Mouse (Mus musculus): ENCODE results near the gene Pdpr.
A peak's percentile ranks its signal among the peaks of the same experiment; 100 is the strongest.
"Not testable (repeated sequence)": the region's sequence is repeated elsewhere in the genome, so short reads cannot be mapped to it uniquely, and the experiment has no call there.

Pdpr gene

GRCm38 (mm10) chr8:111093865-111094718, at the start of gene Pdpr:
Pdpr (plus strand) TSS chr8:111094630.
- DNase-seq, result peak; percentile 96

GRCm38 (mm10) chr8:111048694-111049093, 45.7 kb upstream of the Pdpr start:
- DNase-seq, result no peak

- no peak for DNase-seq
These were observed 45.3 kb upstream of the Pdpr start for GRCm38 (mm10) chr8:111049106-111049505.

DNA sequence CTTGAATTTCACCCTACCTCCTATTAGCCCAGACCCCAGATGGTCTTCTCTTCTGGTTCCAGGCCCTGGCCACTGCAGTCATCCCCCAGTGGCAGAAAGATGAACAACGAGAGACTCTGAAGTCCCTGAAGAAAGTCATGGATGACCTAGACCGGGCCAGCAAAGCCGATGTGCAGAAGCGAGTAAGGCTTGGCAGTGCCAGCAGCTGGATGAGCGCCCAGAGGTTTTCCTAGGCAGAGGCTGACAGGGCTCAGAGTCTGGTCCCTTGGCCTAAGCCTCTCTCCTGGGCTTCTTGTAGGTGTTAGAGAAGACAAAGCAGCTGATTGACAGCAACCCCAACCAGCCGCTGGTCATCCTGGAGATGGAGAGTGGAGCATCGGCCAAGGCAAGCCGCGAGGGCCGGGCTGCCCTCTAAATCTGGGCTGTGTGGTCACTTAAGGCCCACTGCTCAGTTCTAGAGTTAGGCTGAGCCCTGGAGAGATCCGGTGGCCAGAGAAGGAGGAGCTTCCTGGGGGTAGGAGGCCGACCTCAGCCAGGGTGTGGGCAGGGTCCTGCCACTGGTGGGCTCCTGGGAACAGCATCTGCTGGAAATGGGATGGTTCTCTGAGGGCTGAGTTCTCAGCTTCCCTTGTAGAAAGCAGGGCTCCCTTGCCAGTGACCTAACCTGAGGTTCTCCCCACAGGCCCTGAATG, 40.5 kb upstream of the Pdpr start:
- DNase-seq, result no peak

DNA sequence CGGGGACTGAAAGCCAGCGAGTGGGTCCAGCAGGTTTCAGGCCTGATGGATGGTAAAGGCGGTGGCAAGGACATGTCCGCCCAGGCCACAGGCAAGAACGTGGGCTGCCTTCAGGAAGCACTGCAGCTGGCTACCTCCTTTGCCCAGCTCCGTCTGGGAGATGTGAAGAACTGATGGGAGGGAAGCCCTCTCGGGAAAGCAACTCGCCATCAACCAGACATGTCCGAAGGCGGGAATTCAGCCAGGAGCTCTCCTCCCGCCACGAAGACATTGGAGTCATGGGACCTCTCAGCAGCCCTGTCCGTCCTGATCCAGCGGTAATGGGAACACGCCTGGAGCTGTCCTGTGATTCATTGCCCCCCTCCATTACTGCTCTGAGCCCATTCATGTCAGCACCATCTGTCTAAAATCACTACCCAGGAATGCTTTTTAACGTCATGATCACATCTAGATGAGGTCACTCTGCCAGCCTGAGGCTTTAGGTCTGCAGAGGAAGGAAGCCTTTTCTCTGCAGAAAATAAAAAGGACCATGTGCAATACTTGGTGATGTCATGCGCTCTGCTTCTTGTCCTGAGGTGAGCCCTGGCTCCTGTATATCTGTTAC, 39.3 kb upstream of the Pdpr start:
- no peak for DNase-seq

DNA sequence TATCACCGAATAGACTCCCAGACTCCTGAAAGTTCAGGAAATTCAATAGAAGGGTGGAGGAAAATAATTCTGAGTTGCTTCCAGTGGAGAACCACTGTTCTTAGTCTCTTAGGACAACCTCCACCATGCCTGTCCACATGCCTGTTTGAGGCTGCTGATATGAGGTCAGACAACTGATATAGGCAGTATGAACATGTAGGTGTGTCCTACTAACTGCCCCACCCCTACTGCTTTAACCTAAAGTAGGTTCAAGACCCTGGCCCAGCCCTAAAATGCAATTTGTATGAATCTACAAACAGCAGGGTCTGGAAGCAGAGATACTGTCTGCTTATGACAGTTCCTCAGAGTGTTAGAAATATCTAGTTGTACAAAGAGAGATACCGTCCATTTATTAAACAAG, 38.8 kb upstream of the Pdpr start:
- no peak for DNase-seq

DNA sequence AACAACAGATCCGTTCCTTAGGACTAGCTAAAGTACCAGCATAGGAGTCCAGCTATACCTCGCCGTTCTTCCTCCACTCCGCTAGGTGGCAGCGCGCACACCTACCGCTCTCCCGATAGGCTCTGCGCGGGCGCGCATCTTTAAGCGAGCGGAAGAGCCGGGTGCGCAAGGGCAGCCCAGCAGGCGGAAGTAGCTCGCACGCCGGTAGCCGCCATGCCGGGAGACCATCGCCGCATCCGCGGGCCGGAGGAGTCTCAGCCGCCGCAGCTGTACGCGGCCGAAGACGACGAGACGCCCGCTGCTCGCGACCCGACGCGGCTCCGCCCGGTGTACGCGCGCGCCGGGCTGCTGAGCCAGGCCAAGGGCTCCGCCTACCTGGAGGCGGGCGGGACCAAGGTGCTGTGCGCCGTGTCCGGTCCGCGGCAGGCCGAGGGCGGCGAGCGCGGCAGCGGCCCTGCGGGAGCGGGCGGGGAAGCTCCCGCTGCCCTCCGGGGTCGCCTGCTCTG, 38.2 kb upstream of the Pdpr start, which contains the start of gene Exosc6:
TSS of gene Exosc6 (plus strand) at position 182 of the 506 bp plus-strand sequence.
- DNase-seq, result peak; percentile 95

GRCm38 (mm10) chr8:111056691-111057293, 37.6 kb upstream of the Pdpr start:
- DNase-seq, result peak; percentile 74

DNA sequence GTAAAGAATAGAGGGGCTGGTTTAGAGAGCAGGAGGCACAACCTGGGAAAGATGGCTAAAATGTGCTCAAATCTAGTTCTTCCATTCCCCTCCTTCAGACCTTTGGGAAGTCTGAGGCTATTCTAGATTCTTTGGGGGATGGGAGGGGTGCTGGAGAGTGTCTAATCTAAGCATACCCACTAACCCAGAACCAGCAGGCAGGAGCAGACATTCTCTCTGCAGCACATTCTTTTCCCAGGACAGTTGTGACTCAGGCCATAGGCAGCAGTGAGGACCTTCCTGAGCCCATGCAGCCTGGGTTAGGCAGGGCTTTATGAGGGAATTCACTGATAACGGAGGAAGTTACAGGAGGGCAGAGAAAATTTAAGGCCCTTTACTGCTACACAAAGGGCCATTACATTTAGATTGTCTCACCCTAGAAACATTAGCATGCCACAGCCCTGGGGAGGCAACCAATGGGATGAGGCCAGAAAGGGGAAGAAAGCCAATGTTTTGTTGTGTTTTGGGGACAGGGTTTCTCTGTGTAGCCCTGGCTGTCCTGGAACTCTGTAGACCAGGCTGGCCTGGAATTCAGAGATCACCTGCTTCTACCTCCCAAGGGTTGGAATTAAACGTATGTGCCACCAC, 35.4 kb upstream of the Pdpr start:
- no peak for DNase-seq

DNA sequence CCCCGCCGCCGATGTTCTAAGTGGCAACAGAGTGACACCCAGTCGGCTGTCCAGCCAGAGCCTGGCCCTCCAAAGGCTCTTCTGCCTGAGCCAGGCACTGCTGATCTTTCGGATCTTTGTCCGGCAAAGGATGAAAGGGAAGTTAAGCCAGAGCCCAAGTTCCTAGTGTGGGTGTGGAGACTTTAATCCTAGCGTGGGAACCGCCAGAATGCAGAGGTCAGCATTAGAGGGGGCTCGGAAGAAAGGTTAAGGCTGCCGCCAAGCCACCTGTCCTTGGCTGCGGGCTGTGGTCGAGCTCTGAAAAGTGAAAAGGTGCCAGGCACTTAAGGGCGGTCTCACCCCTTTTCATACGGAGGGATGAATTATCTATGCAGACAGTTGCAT, 32.8 kb upstream of the Pdpr start:
- no peak for DNase-seq

DNA sequence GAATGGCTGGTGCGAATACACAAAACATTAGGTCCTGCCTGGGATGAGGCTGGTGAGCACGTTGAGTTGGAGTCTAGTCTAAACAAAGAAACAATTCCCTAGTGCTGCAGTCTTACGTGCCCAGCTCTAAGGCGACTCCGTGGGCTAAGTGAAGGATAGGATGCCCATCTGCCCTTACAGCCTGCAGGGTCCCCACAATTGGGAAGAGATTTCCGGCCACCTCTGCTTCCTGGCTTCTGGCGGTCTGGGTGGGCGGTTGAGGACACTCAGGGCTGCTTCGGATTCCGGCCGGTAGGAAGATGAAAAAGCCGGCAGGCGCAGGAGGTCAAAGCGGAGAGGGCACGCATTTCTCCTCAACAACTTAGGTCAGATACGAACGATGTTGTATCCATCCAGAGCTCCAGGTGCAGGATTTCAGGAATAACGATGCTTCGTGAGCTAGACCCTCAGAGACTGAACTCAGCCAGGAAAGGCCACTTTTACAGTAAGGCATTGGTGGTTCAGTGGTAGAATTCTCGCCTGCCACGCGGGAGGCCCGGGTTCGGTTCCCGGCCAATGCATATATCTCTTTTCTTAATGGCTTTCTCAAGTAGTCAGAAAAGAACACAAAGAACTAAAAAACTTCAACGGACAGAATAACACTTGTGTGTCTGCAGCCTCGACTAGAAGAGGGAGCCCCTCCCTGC, 32.2 kb upstream of the Pdpr start:
- DNase-seq, result peak; percentile 86

GRCm38 (mm10) chr8:111062893-111063292, 31.5 kb upstream of the Pdpr start:
- no peak for DNase-seq

DNA sequence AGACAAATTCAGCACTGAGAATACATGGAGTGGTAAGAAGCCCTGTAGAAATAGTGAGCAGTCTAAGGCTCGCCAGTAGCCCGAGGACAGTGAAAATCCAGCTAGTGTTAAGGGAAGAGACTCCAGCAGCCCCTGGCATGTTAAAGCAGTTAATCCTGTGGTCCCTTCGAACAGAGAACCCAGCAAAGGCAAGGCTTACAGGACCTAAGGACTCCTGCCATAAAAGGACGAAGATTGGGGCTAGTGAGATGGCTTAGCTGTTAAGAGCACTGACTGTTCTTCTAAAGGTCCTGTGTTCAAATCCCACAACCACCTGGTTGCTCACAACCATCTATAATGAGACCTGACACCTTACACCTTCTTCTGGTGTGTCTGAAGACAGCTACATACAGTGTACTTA, 28.1 kb upstream of the Pdpr start:
- no peak for DNase-seq

GRCm38 (mm10) chr8:111067439-111067838, 27.0 kb upstream of the Pdpr start:
- DNase-seq, result no peak

DNA sequence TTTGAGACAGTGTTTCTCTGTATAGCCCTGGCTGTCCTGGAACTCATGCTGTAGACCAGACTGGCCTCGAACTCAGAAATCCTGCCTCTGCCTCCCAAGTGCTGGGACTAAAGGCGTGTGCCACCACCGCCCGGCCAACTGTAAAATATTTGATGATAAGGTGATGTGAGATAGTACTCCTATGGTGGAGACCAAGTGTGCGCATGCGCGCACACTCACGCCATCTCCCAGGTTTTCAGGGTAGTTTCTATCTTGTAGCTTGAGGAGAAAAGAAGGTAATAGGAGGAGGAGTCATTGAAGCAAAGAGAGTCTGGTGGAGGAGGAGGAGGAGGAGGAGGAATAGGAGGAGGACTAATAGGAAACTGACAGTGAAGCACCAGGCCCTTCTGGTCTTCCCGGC, 25.8 kb upstream of the Pdpr start:
- DNase-seq, result not testable (repeated sequence)

- no peak for DNase-seq
These were observed 18.5 kb upstream of the Pdpr start for GRCm38 (mm10) chr8:111075926-111076325.

- DNase-seq, result peak; percentile 53
These were observed 15.0 kb upstream of the Pdpr start for GRCm38 (mm10) chr8:111079461-111079860.

GRCm38 (mm10) chr8:111079861-111080271, 14.6 kb upstream of the Pdpr start:
- peak; percentile 70 for DNase-seq

DNA sequence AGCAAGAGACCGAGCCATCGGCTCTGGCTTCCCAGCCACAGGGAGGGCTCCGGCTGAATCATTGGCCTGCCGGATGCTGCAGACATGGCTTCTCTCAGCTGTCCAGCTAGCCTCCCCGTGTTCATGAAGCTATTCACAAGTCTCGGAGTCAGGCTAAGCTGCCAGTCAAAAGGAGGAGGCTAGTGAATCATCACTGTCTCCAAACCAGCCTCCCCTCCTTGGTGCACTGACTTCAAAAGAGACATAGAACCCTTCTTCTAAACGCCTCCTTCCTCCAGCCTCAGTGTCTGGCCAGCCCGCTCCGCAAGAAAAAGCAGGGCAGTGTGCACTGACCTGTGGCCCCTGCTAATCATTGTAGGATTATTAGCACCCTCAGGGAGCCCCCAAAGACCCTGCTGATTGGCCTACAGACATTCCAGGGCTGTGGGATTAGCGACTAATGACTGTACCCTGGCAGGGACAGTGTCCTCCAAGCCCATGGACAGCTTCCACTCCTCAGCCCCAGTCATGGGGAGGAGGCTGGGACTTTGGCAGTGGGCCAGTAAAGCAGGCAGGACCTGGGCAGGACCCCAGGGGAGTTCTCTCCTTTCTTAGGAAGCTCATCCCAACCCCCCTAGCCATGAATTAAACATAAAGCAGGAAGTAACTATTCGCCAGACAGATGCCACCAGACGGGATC, 12.7 kb upstream of the Pdpr start:
- peak; percentile 34 for DNase-seq

DNA sequence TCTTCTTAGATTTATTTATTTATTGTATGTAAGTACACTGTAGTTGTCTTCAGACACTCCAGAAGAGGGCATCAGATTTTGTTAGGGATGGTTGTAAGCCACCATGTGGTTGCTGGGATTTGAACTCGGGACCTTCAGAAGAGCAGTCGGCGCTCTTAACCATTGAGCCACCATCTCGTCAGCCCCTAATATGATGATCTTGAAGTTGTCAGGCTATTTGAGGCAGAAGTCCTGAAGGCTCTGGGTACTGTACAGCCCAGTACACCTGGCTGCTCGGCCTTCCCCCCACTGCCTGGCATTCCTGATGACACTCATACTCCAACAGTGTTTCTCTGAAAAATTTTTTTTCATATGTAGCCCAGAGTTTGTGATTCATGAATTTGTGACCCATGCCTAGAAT, 10.5 kb upstream of the Pdpr start:
- DNase-seq, result not testable (repeated sequence)

DNA sequence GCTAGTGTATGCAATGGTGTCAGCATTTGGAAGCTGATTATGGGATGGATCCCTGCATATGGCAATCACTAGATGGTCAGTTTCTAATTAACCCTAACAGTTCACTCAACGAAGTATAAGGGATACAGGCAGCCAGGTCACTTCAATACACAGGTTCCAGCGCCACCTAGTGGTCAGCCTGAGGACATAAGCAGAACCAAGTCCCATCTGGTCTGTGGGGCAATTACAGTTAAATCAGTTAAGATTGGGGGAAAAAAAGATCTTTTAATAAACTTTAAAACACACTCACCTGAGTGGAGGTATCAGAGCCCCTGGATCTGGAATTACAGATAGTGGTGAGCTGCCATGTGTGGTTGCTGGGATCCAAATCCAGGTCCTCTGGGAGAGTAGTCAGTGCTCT, 4.3 kb upstream of the Pdpr start:
- DNase-seq, result peak; percentile 70

Data from kidney, postnatal 14 days (tissue).